ENCODE assay signal across 19 mouse cellular contexts in genomic region chr3:55291964-55292363, GRCm38 (mm10). TPM values are rescaled to one million over a fixed set of nuclear protein-coding genes. Genes with fewer than 3 reads are reported as not detected.
DNase-seq lines count a peak whose midpoint lies in the region; ATAC-seq and TF ChIP-seq lines count a peak whose summit lies in the region.
"Had no signal": no experiment of that assay in that cellular context is flagged by ENCODE, and none has a peak within 500 bp of the region (broad histone marks: within the 10 kb centered on the region; RNA-seq: fewer than 3 reads in every experiment).

No protein-coding gene starts in this region.

- TF ChIP-seq EP300 in stomach, postnatal 0 days (optimal IDR thresholded peaks at IDR 0.05) = no peak

- 8% methylated on average over 4 of the region's 4 CpGs for WGBS in kidney, embryonic 15.5 days
- 32% methylated on average over 4 of the region's 4 CpGs for WGBS in stomach, embryonic 16.5 days
- 37% methylated on average over 4 of the region's 4 CpGs for WGBS in stomach, postnatal 0 days

- H3K4me1 ChIP-seq in kidney, embryonic 15.5 days = 0 out of 2 replicates have a peak, but pooled peaks cover 5% of the 10 kb centered on the region
- H3K4me1 ChIP-seq in stomach, embryonic 16.5 days (ENCODE audit: control insufficient read depth, insufficient read depth, low read length) = no peaks in the 10 kb centered on the region
- H3K4me1 ChIP-seq in stomach, postnatal 0 days (replicated peaks; ENCODE audit: control insufficient read depth, insufficient read depth) = no peaks in the 10 kb centered on the region
- H3K4me1 ChIP-seq: embryonic facial prominence, embryonic 12.5 days; heart, embryonic 10.5 days had no signal

- H3K9ac ChIP-seq in kidney, embryonic 15.5 days = no peak overlapping the region
- H3K9ac ChIP-seq in stomach, embryonic 16.5 days (ENCODE audit: low read length) = no peak overlapping the region
- no peak overlapping the region for H3K9ac ChIP-seq in stomach, postnatal 0 days (ENCODE audit: low read length)
- H3K9ac ChIP-seq: embryonic facial prominence, embryonic 12.5 days; forebrain, embryonic 15.5 days; hindbrain, embryonic 15.5 days had no signal

- no peak overlapping the region for H3K4me2 ChIP-seq in kidney, embryonic 15.5 days
- H3K4me2 ChIP-seq in stomach, embryonic 16.5 days (ENCODE audit: low read depth, low read length) = no peak overlapping the region
- no peak overlapping the region for H3K4me2 ChIP-seq in stomach, postnatal 0 days (replicated peaks; ENCODE audit: low read depth)
- H3K4me2 ChIP-seq: embryonic facial prominence, embryonic 12.5 days; forebrain, embryonic 15.5 days; hindbrain, embryonic 15.5 days had no signal

- H3K27ac ChIP-seq in kidney, embryonic 15.5 days = 0 out of 2 replicates have a peak overlapping the region, but pooled peaks have one; percentile 41
- H3K27ac ChIP-seq in stomach, embryonic 16.5 days (ENCODE audit: low read length) = no peak overlapping the region
- H3K27ac ChIP-seq in stomach, postnatal 0 days (replicated peaks) = no peak overlapping the region
- H3K27ac ChIP-seq: embryonic facial prominence, embryonic 12.5 days; heart, embryonic 10.5 days; hindbrain, embryonic 15.5 days had no signal

- H3K9me3 ChIP-seq in kidney, embryonic 15.5 days (replicated peaks) = no peaks in the 10 kb centered on the region
- no peaks in the 10 kb centered on the region for H3K9me3 ChIP-seq in stomach, embryonic 16.5 days (replicated peaks; ENCODE audit: control insufficient read depth, low read length)
- H3K9me3 ChIP-seq in stomach, postnatal 0 days (ENCODE audit: control insufficient read depth, low read length) = no peaks in the 10 kb centered on the region
- H3K9me3 ChIP-seq: embryonic facial prominence, embryonic 12.5 days; forebrain, embryonic 15.5 days; heart, embryonic 10.5 days; hindbrain, embryonic 15.5 days had no signal

- no peaks in the 10 kb centered on the region for H3K27me3 ChIP-seq in kidney, embryonic 15.5 days
- no peaks in the 10 kb centered on the region for H3K27me3 ChIP-seq in stomach, embryonic 16.5 days (ENCODE audit: control insufficient read depth, insufficient read depth, low read length)
- no peaks in the 10 kb centered on the region for H3K27me3 ChIP-seq in stomach, postnatal 0 days (ENCODE audit: control insufficient read depth, insufficient read depth, low read length)
- H3K27me3 ChIP-seq: embryonic facial prominence, embryonic 12.5 days; forebrain, embryonic 15.5 days; hindbrain, embryonic 15.5 days had no signal

- no peak for DNase-seq in kidney, postnatal 25 days
- DNase-seq in kidney, postnatal 4 days = peak; percentile 25 to 42
- DNase-seq in kidney, adult 8-10 months = no peak
- DNase-seq in stomach, postnatal 0 days (ENCODE audit: low spot score) = no peak
- DNase-seq in layer of hippocampus, adult 18-20 months (ENCODE audit: low spot score in 2 of 2) = no peak
- DNase-seq: adrenal gland, adult 8-10 months; adrenal gland, postnatal 36 days; cerebellum, adult 2 months; cerebellum, postnatal 10 days; gastrocnemius, postnatal 10 days; heart, adult 18-20 months; heart, postnatal 10 days had no signal

- no peaks in the 10 kb centered on the region for H3K36me3 ChIP-seq in kidney, embryonic 15.5 days
- no peaks in the 10 kb centered on the region for H3K36me3 ChIP-seq in stomach, embryonic 16.5 days (ENCODE audit: control insufficient read depth, insufficient read depth, low read length)
- H3K36me3 ChIP-seq in stomach, postnatal 0 days (ENCODE audit: control insufficient read depth, insufficient read depth, low read length) = no peaks in the 10 kb centered on the region
- H3K36me3 ChIP-seq: embryonic facial prominence, embryonic 12.5 days; forebrain, embryonic 15.5 days; heart, embryonic 10.5 days; hindbrain, embryonic 15.5 days had no signal

- no peak overlapping the region for H3K4me3 ChIP-seq in kidney, embryonic 15.5 days (replicated peaks)
- H3K4me3 ChIP-seq in stomach, embryonic 16.5 days (replicated peaks; ENCODE audit: low read length) = no peak overlapping the region
- no peak overlapping the region for H3K4me3 ChIP-seq in stomach, postnatal 0 days (ENCODE audit: low read depth, low read length)
- H3K4me3 ChIP-seq: embryonic facial prominence, embryonic 12.5 days; forebrain, embryonic 15.5 days; heart, embryonic 10.5 days; hindbrain, embryonic 15.5 days had no signal

- no peak for TF ChIP-seq CTCF in stomach, postnatal 0 days (IDR thresholded peaks at IDR 0.05; ENCODE audit: low read depth)

- ATAC-seq in kidney, embryonic 15.5 days (replicated peaks; ENCODE audit: low FRiP score) = peak; percentile 54; the same call in 1 of the 2 replicates
- ATAC-seq in stomach, embryonic 16.5 days (ENCODE audit: insufficient read depth, low FRiP score) = peak; percentile 33; the same call in 1 of the 2 replicates
- no peak for ATAC-seq in stomach, postnatal 0 days (ENCODE audit: low FRiP score, low TSS enrichment)
- ATAC-seq: forebrain, embryonic 15.5 days had no signal

RNA-seq across cellular contexts. Expression of gene Dclk1, which starts 49.8 kb away (rescaled TPM):
- polyA plus RNA-seq in kidney, embryonic 15.5 days (2015; fragmentation: Nextera tagmentation; extraction: Ambion mirVana) = 24.6 and 31.3 TPM in 2 replicates
- 9.8 and 11.8 TPM in 2 replicates for polyA plus RNA-seq in stomach, embryonic 16.5 days (2015; fragmentation: Nextera tagmentation; extraction: Ambion mirVana)
- polyA plus RNA-seq in stomach, postnatal 0 days (2015; fragmentation: Nextera tagmentation; extraction: Ambion mirVana) = 4.4 and 4.6 TPM in 2 replicates
- total RNA-seq in layer of hippocampus, adult 18-20 months (2021) = 100 to 1,000 TPM; 528 to 532 TPM
- total RNA-seq: hematopoietic stem cell, adult 5-6 weeks had no signal

Comparison
In these comparisons a context has a peak if more than half of its experiments do, and no peak if none do; other contexts are left out.
1. DNase-seq: peak in kidney, postnatal 4 days (2 of 2); none in kidney, postnatal 25 days (0 of 2), kidney, adult 8-10 months (0 of 2), stomach, postnatal 0 days (single experiment) and layer of hippocampus, adult 18-20 months (0 of 2).